Mouse (Mus musculus) 416B (cell line): Measurements from ENCODE around the gene Micu1.

Experiments used
- DNase-seq: peaks from one replicate; pipeline ENCODE4 v3.0.0; 2011; ENCODE audit warnings: low read depth

Micu1 gene

GRCm38 (mm10) chr10:59777246-59777645, 75.0 kb downstream of the Micu1 start:
- peak; percentile 34 for DNase-seq

GRCm38 (mm10) chr10:59778137-59778710, 75.9 kb downstream of the Micu1 start:
- no peak for DNase-seq

GRCm38 (mm10) chr10:59780698-59781097, 78.4 kb downstream of the Micu1 start:
- DNase-seq = no peak

- no peak for DNase-seq
Observed at GRCm38 (mm10) chr10:59781205-59781931, 79.1 kb downstream of the Micu1 start.

GRCm38 (mm10) chr10:59784731-59785685, 82.7 kb downstream of the Micu1 start:
- no peak for DNase-seq

GRCm38 (mm10) chr10:59786289-59786688, 84.0 kb downstream of the Micu1 start:
- no peak for DNase-seq

- DNase-seq = peak; percentile 54
Observed at GRCm38 (mm10) chr10:59787140-59787800, 85.0 kb downstream of the Micu1 start.

- peak; percentile 14 for DNase-seq
Observed at GRCm38 (mm10) chr10:59787870-59788269, 85.6 kb downstream of the Micu1 start.

- peak; percentile 44 for DNase-seq
Observed at GRCm38 (mm10) chr10:59790291-59790929, 88.1 kb downstream of the Micu1 start.

- DNase-seq = no peak
Observed at GRCm38 (mm10) chr10:59791896-59792295, 89.6 kb downstream of the Micu1 start.

- no peak for DNase-seq
Observed at GRCm38 (mm10) chr10:59792575-59793176, 90.4 kb downstream of the Micu1 start.

- DNase-seq = no peak
Observed at GRCm38 (mm10) chr10:59793454-59793853, 91.2 kb downstream of the Micu1 start.

- DNase-seq = no peak
Observed at GRCm38 (mm10) chr10:59795085-59795484, 92.8 kb downstream of the Micu1 start.

GRCm38 (mm10) chr10:59795902-59796301, 93.6 kb downstream of the Micu1 start:
- no peak for DNase-seq

- DNase-seq = no peak
Observed at GRCm38 (mm10) chr10:59798371-59798770, 96.1 kb downstream of the Micu1 start.

GRCm38 (mm10) chr10:59799303-59800044, 97.2 kb downstream of the Micu1 start:
- no peak for DNase-seq

- DNase-seq = no peak
Observed at GRCm38 (mm10) chr10:59800159-59800558, 97.9 kb downstream of the Micu1 start.

GRCm38 (mm10) chr10:59800826-59801501, 98.7 kb downstream of the Micu1 start:
- DNase-seq = no peak

- DNase-seq = no peak
Observed at GRCm38 (mm10) chr10:59808677-59809076, 106.4 kb downstream of the Micu1 start.
